ENCODE assay signal across 17 mouse cellular contexts in genomic region chr8:77145285-77145684, GRCm38 (mm10).
"Had no signal": no experiment of that assay in that cellular context is flagged by ENCODE, and none has a peak within 500 bp of the region (broad histone marks: within the 10 kb centered on the region; RNA-seq: fewer than 3 reads in every experiment).

No protein-coding gene starts in this region.

- H3K4me2 ChIP-seq: limb, embryonic 12.5 days; liver, embryonic 12.5 days; liver, embryonic 15.5 days; lung, embryonic 15.5 days; neural tube, embryonic 13.5 days had no signal

- H3K4me1 ChIP-seq: limb, embryonic 12.5 days; liver, embryonic 12.5 days; liver, embryonic 15.5 days; lung, embryonic 15.5 days; neural tube, embryonic 13.5 days had no signal

- H3K9ac ChIP-seq: limb, embryonic 12.5 days; liver, embryonic 12.5 days; liver, embryonic 15.5 days; lung, embryonic 15.5 days; neural tube, embryonic 13.5 days had no signal

- H3K27me3 ChIP-seq: limb, embryonic 12.5 days; liver, embryonic 12.5 days; liver, embryonic 15.5 days; lung, embryonic 15.5 days; neural tube, embryonic 13.5 days had no signal

- H3K4me3 ChIP-seq: left cerebral cortex, adult 2 months; limb, embryonic 12.5 days; liver, embryonic 12.5 days; liver, embryonic 15.5 days; lung, embryonic 15.5 days; neural tube, embryonic 13.5 days had no signal

- H3K36me3 ChIP-seq: limb, embryonic 12.5 days; liver, embryonic 12.5 days; liver, embryonic 15.5 days; lung, embryonic 15.5 days; neural tube, embryonic 13.5 days had no signal

- H3K27ac ChIP-seq: left cerebral cortex, adult 2 months; limb, embryonic 12.5 days; liver, embryonic 12.5 days; liver, embryonic 15.5 days; lung, embryonic 15.5 days; neural tube, embryonic 13.5 days had no signal

- DNase-seq: kidney, adult 8-10 months; kidney, postnatal 10 days; kidney, postnatal 36 days; layer of hippocampus, postnatal 36 days; liver; lung, adult 18-20 months; lung, postnatal 10 days; lung, postnatal 36 days; thymus, adult 18-20 months; thymus, postnatal 36 days had no signal

- H3K9me3 ChIP-seq: limb, embryonic 12.5 days; liver, embryonic 15.5 days; lung, embryonic 15.5 days; neural tube, embryonic 13.5 days had no signal

- ATAC-seq: intestine, postnatal 0 days; liver, embryonic 12.5 days had no signal
